ENCODE assay signal across 8 mouse cellular contexts in the genomic region with DNA sequence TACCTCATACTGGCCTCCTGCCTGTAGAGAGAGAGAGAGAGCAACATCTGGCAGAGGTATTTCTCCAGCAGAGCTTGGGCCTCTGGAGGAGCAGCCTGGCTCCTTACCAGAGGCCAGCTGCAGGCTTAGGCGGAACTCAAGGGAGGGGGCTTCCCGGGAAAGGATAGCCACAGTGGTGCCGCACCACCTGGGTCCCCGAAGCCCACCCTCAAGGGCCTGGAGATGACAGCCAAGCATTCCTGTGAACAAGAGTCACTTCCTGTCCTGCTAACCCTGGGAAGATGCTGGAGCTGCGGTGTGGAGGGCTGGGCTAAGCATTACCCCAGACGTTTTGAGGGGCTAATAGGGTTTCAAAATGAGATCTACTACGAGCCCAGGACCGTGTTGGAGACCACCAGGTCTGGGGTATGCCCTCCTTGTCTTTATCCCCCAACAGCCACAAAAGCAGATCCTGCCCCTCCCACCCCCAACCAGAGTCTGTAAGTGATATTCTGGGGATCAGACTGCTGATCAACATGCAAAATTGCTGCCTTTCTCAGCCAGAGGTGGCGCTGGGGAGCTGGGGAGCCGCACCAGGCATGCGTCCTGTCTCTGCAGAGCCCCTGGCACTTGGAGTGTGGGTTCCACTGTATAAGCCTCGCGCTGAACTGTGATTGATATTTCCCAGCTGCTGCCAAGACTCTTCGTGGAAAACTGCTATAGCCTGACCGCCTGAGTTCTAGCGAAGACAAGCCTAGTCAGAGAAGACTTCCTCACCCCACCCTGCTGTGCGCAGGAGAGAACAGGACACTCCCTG. TPM values are rescaled to one million over a fixed set of nuclear protein-coding genes. Genes with fewer than 3 reads are reported as not detected.
A peak's percentile ranks its signal among the peaks of the same experiment; 100 is the strongest.
DNase-seq lines count a peak whose midpoint lies in the region; ATAC-seq and TF ChIP-seq lines count a peak whose summit lies in the region.

No protein-coding gene starts in this region.

- WGBS in forebrain, embryonic 10.5 days: 17% methylated on average over 17 of the region's 17 CpGs
- 7% methylated on average over 17 of the region's 17 CpGs for WGBS in heart, embryonic 14.5 days
- 15% methylated on average over 17 of the region's 17 CpGs for WGBS in kidney, postnatal 0 days
- 16% methylated on average over 17 of the region's 17 CpGs for WGBS in liver, embryonic 13.5 days (ENCODE audit: insufficient replicate concordance)
- WGBS in neural tube, embryonic 14.5 days: 16% methylated on average over 17 of the region's 17 CpGs

- peaks cover 35% of the 10 kb centered on the region for H3K4me1 ChIP-seq in forebrain, embryonic 10.5 days
- H3K4me1 ChIP-seq in heart, embryonic 14.5 days (ENCODE audit: control insufficient read depth in 2 of 2, insufficient read depth in 2 of 2, low read length in 2 of 2): peaks cover 29 to 34% of the 10 kb centered on the region in 2 experiments
- H3K4me1 ChIP-seq in kidney, postnatal 0 days (replicated peaks; ENCODE audit: insufficient read depth, low read length): peaks cover 4% of the 10 kb centered on the region; the same call in 1 of the 2 replicates
- H3K4me1 ChIP-seq in liver, embryonic 13.5 days (replicated peaks): peaks cover 6% of the 10 kb centered on the region
- peaks cover 10% of the 10 kb centered on the region; the same call in 1 of the 2 replicates for H3K4me1 ChIP-seq in neural tube, embryonic 14.5 days (ENCODE audit: control insufficient read depth, insufficient read depth, low read length)

- peak; percentile 41 for DNase-seq in A20 (ENCODE audit: low read depth, low spot score)
- peak; percentile 53 to 65 for DNase-seq in adrenal gland, postnatal 4 days (ENCODE audit: low spot score in 2 of 2)
- DNase-seq in forebrain, embryonic 10.5 days (ENCODE audit: extremely low spot score, low spot score): peak; percentile 73
- DNase-seq in kidney, postnatal 0 days (ENCODE audit: low spot score): peak; percentile 88
- DNase-seq in liver, embryonic 13.5 days: peak; percentile 20
- peak; percentile 66 for DNase-seq in urinary bladder, postnatal 25 days (ENCODE audit: low spot score)

- H3K27ac ChIP-seq in forebrain, embryonic 10.5 days: peak overlapping the region; percentile 70
- H3K27ac ChIP-seq in heart, embryonic 14.5 days (replicated peaks in 1 of 2; ENCODE audit: control insufficient read depth in 1 of 2, insufficient read depth in 1 of 2, low read depth in 2 of 2, low read length in 2 of 2): peak overlapping the region; percentile 80
- H3K27ac ChIP-seq in kidney, postnatal 0 days: peak overlapping the region; percentile 60
- no peak overlapping the region for H3K27ac ChIP-seq in liver, embryonic 13.5 days
- peak overlapping the region; percentile 52 for H3K27ac ChIP-seq in neural tube, embryonic 14.5 days (ENCODE audit: low read depth, low read length)

- peak overlapping the region; percentile 20 for H3K4me3 ChIP-seq in forebrain, embryonic 10.5 days
- peak overlapping the region; percentile 2 to 14; a peak in 1 of 4 replicates for H3K4me3 ChIP-seq in heart, embryonic 14.5 days (ENCODE audit: control insufficient read depth in 1 of 2, insufficient read depth in 1 of 2, low read depth in 1 of 2, low read length in 2 of 2)
- no peak overlapping the region for H3K4me3 ChIP-seq in kidney, postnatal 0 days (replicated peaks; ENCODE audit: low read depth, low read length)
- no peak overlapping the region for H3K4me3 ChIP-seq in liver, embryonic 13.5 days (replicated peaks)
- H3K4me3 ChIP-seq in neural tube, embryonic 14.5 days (ENCODE audit: low read depth, low read length): no peak overlapping the region

- H3K36me3 ChIP-seq in forebrain, embryonic 10.5 days (replicated peaks): no peaks in the 10 kb centered on the region
- no peaks in the 10 kb centered on the region for H3K36me3 ChIP-seq in heart, embryonic 14.5 days (ENCODE audit: control insufficient read depth, insufficient read depth, low read length)
- H3K36me3 ChIP-seq in kidney, postnatal 0 days (ENCODE audit: insufficient read depth, low read length): no peaks in the 10 kb centered on the region
- H3K36me3 ChIP-seq in liver, embryonic 13.5 days: no peaks in the 10 kb centered on the region
- H3K36me3 ChIP-seq in neural tube, embryonic 14.5 days (ENCODE audit: control insufficient read depth, insufficient read depth, low read length): no peaks in the 10 kb centered on the region

- no peaks in the 10 kb centered on the region for H3K27me3 ChIP-seq in forebrain, embryonic 10.5 days (ENCODE audit: poor library complexity, severe bottlenecking)
- no peaks in the 10 kb centered on the region for H3K27me3 ChIP-seq in heart, embryonic 14.5 days (ENCODE audit: control insufficient read depth, insufficient read depth, low read length)
- H3K27me3 ChIP-seq in kidney, postnatal 0 days (ENCODE audit: insufficient read depth, low read length): no peaks in the 10 kb centered on the region
- no peaks in the 10 kb centered on the region for H3K27me3 ChIP-seq in liver, embryonic 13.5 days
- no peaks in the 10 kb centered on the region for H3K27me3 ChIP-seq in neural tube, embryonic 14.5 days (ENCODE audit: control insufficient read depth, insufficient read depth, low read length)

- no peaks in the 10 kb centered on the region for H3K9me3 ChIP-seq in forebrain, embryonic 10.5 days
- no peaks in the 10 kb centered on the region for H3K9me3 ChIP-seq in heart, embryonic 14.5 days (ENCODE audit: control insufficient read depth, low read length)
- H3K9me3 ChIP-seq in kidney, postnatal 0 days (replicated peaks; ENCODE audit: low read length): no peaks in the 10 kb centered on the region
- no peaks in the 10 kb centered on the region for H3K9me3 ChIP-seq in liver, embryonic 13.5 days (replicated peaks)
- no peaks in the 10 kb centered on the region for H3K9me3 ChIP-seq in neural tube, embryonic 14.5 days (ENCODE audit: control insufficient read depth, low read length)

- peak overlapping the region; percentile 55 for H3K4me2 ChIP-seq in heart, embryonic 14.5 days (ENCODE audit: low read length)
- peak overlapping the region; percentile 21; the same call in 1 of the 2 replicates for H3K4me2 ChIP-seq in kidney, postnatal 0 days (ENCODE audit: low read length)
- no peak overlapping the region for H3K4me2 ChIP-seq in liver, embryonic 13.5 days
- H3K4me2 ChIP-seq in neural tube, embryonic 14.5 days (ENCODE audit: low read depth, low read length): peak overlapping the region; percentile 19; the same call in 1 of the 2 replicates

- H3K9ac ChIP-seq in heart, embryonic 14.5 days (ENCODE audit: low read length): peak overlapping the region; percentile 58
- 0 out of 2 replicates have a peak overlapping the region, but pooled peaks have one; percentile 1 for H3K9ac ChIP-seq in kidney, postnatal 0 days (ENCODE audit: low read depth, low read length)
- H3K9ac ChIP-seq in liver, embryonic 13.5 days: no peak overlapping the region
- H3K9ac ChIP-seq in neural tube, embryonic 14.5 days (replicated peaks; ENCODE audit: low read depth, low read length): no peak overlapping the region; the same call in 1 of the 2 replicates

- peak; percentile 77 for TF ChIP-seq CTCF in kidney, postnatal 0 days (IDR thresholded peaks at IDR 0.05; ENCODE audit: low read depth)

- peak; percentile 77 for ATAC-seq in heart, embryonic 14.5 days (ENCODE audit: insufficient number of reproducible peaks, insufficient read depth, low FRiP score, low read depth)
- peak; percentile 74 for ATAC-seq in kidney, postnatal 0 days (replicated peaks; ENCODE audit: low FRiP score, low read depth)
- peak; percentile 23; the same call in 1 of the 2 replicates for ATAC-seq in liver, embryonic 13.5 days (ENCODE audit: low read depth)
- peak; percentile 76; the same call in 1 of the 2 replicates for ATAC-seq in neural tube, embryonic 14.5 days (ENCODE audit: low read depth)

RNA-seq across cellular contexts. Expression of gene Col6a1, which starts 7.1 kb away (rescaled TPM):
- total RNA-seq in adrenal gland, postnatal 4 days (2021): 100 to 1,000 TPM; 363 to 367 TPM
- 3.2 TPM in 2 replicates for polyA plus RNA-seq in forebrain, embryonic 10.5 days (2016; fragmentation: Nextera tagmentation; extraction: Ambion mirVana)
- polyA plus RNA-seq in heart, embryonic 14.5 days (2014; fragmentation: Nextera tagmentation; extraction: Ambion mirVana): 58.9 and 59.7 TPM in 2 replicates
- polyA plus RNA-seq in kidney, postnatal 0 days (2015; fragmentation: Nextera tagmentation; extraction: Ambion mirVana): 80.9 and 81.3 TPM in 2 replicates
- 8.7 and 9.2 TPM in 2 replicates for polyA plus RNA-seq in liver, embryonic 13.5 days (2015; fragmentation: Nextera tagmentation; extraction: Ambion mirVana)
- polyA plus RNA-seq in neural tube, embryonic 14.5 days (2014; fragmentation: Nextera tagmentation; extraction: Ambion mirVana): 2.6 and 29.6 TPM in 2 replicates

Comparison
In these comparisons a context has a peak if more than half of its experiments do, and no peak if none do; other contexts are left out.
1. DNase-seq: peak in every context shown above with its lines; median percentile 88 in kidney, postnatal 0 days; 73 in forebrain, embryonic 10.5 days; 66 in urinary bladder, postnatal 25 days; 59 in adrenal gland, postnatal 4 days; 41 in A20; 20 in liver, embryonic 13.5 days.
2. H3K4me3 ChIP-seq: peak in forebrain, embryonic 10.5 days (single experiment) and heart, embryonic 14.5 days (2 of 2); none in kidney, postnatal 0 days (single experiment), liver, embryonic 13.5 days (single experiment) and neural tube, embryonic 14.5 days (single experiment).
3. ATAC-seq: peak in every context shown above with its lines; median percentile 77 in heart, embryonic 14.5 days; 76 in neural tube, embryonic 14.5 days; 74 in kidney, postnatal 0 days; 23 in liver, embryonic 13.5 days.
4. H3K9ac ChIP-seq: peak in heart, embryonic 14.5 days (single experiment) and kidney, postnatal 0 days (single experiment); none in liver, embryonic 13.5 days (single experiment) and neural tube, embryonic 14.5 days (single experiment).